Mouse (Mus musculus) erythroblast, embryonic 14.5 days (primary cell): Measurements from ENCODE around the gene Rps6kl1.

Source experiments
- GATA1 ChIP-seq: IDR thresholded peaks from 2 replicates; pipeline ENCODE4 v1.6.1; 2012; ENCODE audit warnings: low read length, inconsistent platforms, mixed read lengths
- TAL1 ChIP-seq: IDR thresholded peaks from 3 replicates; pipeline ENCODE4 v1.6.1; 2012; ENCODE audit warnings: low read length, inconsistent platforms, mixed read lengths

DNA sequence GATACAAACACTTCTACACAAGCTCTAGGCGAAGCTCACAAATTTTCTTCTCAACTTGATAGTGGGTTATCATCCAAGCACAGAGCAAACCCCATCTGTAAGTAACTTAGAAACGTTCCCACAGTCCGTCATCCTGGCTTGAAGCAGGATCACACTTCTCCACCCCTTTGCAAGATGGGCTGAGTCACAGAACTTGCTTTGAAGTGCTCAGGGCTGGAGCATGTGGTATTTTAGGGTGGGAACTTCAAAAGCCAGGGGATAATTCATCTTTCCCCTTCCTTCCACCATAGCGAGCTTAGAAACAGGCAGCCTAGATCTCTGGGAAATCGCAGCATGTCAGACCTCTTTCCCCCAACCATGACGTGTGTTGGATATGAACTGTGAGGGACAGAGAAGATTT is 5.3 kb upstream of the Rps6kl1 start:
- TF ChIP-seq GATA1 (no peak), TAL1 (no peak)
